Mouse (Mus musculus) C2C12 (cell line): ENCODE data around the gene Grid1. TPM values are rescaled to one million over a fixed set of nuclear protein-coding genes. Genes with fewer than 3 reads are reported as not detected.

Source experiments
- H3K27me3 ChIP-seq: one replicate; pipeline ENCODE4 v1.6.1; 2011; ENCODE audit not compliant: control insufficient read depth, insufficient read depth, insufficient read length
- H3K36me3 ChIP-seq: one replicate; pipeline ENCODE4 v1.6.1; 2011; ENCODE audit not compliant: control insufficient read depth, insufficient read depth
- H3K4me3 ChIP-seq: one replicate; pipeline ENCODE4 v1.5.1; 2011; ENCODE audit warnings: mild to moderate bottlenecking, control low read depth; ENCODE audit not compliant: poor library complexity, insufficient read depth, severe bottlenecking
- H3K79me2 ChIP-seq: one replicate; pipeline ENCODE4 v1.6.1; 2011; ENCODE audit not compliant: control insufficient read depth, insufficient read depth
- H3K79me3 ChIP-seq: one replicate; pipeline ENCODE4 v1.6.1; 2011; ENCODE audit warnings: low read depth, control low read depth
- H3ac ChIP-seq: one replicate; pipeline ENCODE3; 2011; ENCODE audit warnings: low read depth; ENCODE audit not compliant: control insufficient read depth, insufficient read length
- CEBPB ChIP-seq: IDR thresholded peaks from one replicate; pipeline ENCODE4 v1.6.1; 2011; ENCODE audit warnings: low read depth, mild to moderate bottlenecking, control low read depth, moderate library complexity
- CTCF ChIP-seq: IDR thresholded peaks from one replicate; pipeline ENCODE4 v1.5.1; 2011; ENCODE audit not compliant: control insufficient read depth, insufficient read depth, insufficient read length
- FOSL1 ChIP-seq: IDR thresholded peaks from one replicate; pipeline ENCODE4 v1.8.0; 2011; ENCODE audit warnings: mild to moderate bottlenecking, low read length; ENCODE audit not compliant: poor library complexity, insufficient read depth, severe bottlenecking
- MAX ChIP-seq: IDR thresholded peaks from one replicate; pipeline ENCODE4 v1.6.1; 2011; ENCODE audit warnings: mild to moderate bottlenecking, control low read depth
- MYOD1 ChIP-seq: IDR thresholded peaks from one replicate; pipeline ENCODE4 v1.6.1; 2011; ENCODE audit warnings: low read depth; ENCODE audit not compliant: control insufficient read depth, insufficient read length
- MYOG ChIP-seq: IDR thresholded peaks from one replicate; pipeline ENCODE4 v1.6.1; 2011; ENCODE audit not compliant: control insufficient read depth, insufficient read length; ENCODE audit errors: extremely low read depth
- USF1 ChIP-seq: IDR thresholded peaks from one replicate; pipeline ENCODE4 v1.6.1; 2011; ENCODE audit warnings: low read depth, mild to moderate bottlenecking, control low read depth, moderate library complexity
- long read RNA-seq, 2 experiments: library from polyadenylated mRNA; unstranded; transcript quantifications; one replicate each; pipeline ENCODE4 v2.0.0; 2019 to 2020
- polyA plus RNA-seq: library from polyadenylated mRNA; unstranded; fragments of >200 nt; fragmentation: generic; extraction: Trizol; gene quantifications from one replicate; pipeline ENCODE4 v1.2.1, GENCODE M21; 2012; ENCODE audit warnings: missing spikeins

Grid1 gene
- 0.04 TPM for polyA plus RNA-seq
- long read RNA-seq, experiment 1 = 0 reads
- long read RNA-seq, experiment 2, partial matches to known transcripts = 0 of 1 reads
- long read RNA-seq, experiment 2, other reads (novel, unspliced or antisense) = 1 of 1 reads

DNA sequence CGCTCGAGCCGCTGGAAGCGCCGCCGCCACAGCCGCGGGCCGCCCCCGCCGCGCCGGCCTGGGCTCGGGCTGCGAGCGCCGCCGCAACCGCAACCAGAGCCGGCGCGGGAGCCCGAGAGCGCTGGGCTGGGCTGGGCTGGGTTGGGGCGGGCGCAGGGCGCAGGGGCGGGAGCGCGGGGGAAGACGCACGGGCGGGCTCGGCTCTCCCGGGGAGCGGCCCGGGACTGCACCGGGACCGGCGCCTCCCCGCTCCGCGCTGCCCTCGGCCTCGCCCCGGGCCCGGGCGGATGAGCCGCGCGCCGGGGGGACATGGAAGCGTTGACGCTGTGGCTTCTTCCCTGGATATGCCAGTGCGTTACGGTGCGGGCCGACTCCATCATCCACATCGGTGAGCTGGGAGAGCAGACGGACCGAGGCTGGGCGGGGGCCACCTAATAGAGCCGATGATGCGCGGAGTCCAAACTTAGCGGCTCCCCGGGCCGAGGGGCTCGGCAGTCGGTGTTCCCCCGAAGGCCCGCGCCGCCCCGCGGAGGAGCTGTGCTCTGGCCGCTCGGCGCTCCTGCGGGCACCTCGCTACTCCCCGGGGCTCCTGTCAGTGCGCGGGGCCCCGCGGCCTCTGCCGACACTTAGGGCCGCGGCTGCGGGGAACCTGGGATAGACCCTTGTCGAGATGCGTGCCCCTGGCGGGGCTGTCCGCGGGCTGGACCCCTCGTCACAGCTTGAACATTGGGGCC lies at the start of gene Grid1:
TSS of gene Grid1 (plus strand) at position 190 of the 734 bp plus-strand sequence.
- Histone ChIP-seq H3K27me3 (peaks cover 64% of the 10 kb centered on the region), H3K79me3 (no peaks in the 10 kb centered on the region), H3K79me2 (no peaks in the 10 kb centered on the region), H3K36me3 (no peaks in the 10 kb centered on the region), H3ac (no peak within 1 kb of the TSS), H3K4me3 (no peak within 1 kb of the TSS)
- no peak for TF ChIP-seq MYOG
- TF ChIP-seq CEBPB = no peak
- TF ChIP-seq MAX = no peak
- no peak for TF ChIP-seq USF1
- TF ChIP-seq MYOD1 = no peak
- TF ChIP-seq FOSL1 = no peak
- TF ChIP-seq CTCF = no peak

DNA sequence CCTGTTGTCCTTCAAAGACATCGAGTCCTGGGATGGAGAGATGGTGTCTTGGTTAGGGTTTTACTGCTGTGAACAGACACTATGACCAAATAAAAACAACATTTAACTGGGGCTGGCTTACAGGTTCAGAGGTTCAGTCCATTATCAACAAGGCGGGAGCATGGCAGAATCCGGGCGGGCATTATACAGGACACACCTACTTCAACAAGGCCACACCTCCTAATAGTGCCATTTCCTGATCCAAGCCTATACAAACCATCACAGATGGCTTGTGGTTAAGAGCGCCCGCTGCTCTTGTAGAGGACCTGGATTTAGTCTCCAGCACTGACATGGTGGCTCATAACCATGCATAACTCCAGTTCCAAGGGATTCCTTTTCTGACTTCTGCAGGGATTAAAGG lies 49.4 kb upstream of the Grid1 start:
- Histone ChIP-seq H3K36me3 (no peaks in the 10 kb centered on the region), H3K27me3 (no peaks in the 10 kb centered on the region), H3K79me3 (no peaks in the 10 kb centered on the region), H3ac (no peak overlapping the region), H3K4me3 (no peak overlapping the region), H3K79me2 (no peaks in the 10 kb centered on the region)
- TF ChIP-seq FOSL1 = no peak

DNA sequence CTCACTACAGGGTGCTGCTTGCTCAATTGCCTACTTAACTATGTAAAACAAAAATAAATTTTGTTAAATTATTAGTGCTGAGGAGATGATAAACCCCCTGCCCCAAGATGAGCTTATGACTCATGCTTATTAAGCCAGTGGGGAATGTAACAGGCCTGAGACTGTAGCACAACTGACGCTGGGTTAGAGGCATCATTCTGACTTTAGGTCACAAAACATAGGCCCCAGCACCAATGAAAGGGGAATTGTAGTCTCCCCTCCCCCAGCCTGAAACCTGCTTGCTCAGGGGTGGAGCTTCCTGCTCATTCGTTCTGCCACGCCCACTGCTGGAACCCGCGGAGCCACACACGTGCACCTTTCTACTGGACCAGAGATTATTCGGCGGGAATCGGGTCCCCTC lies 48.3 kb upstream of the Grid1 start:
- TF ChIP-seq FOSL1 (no peak), CEBPB (no peak), USF1 (no peak), MYOG (no peak), MAX (no peak), MYOD1 (no peak), CTCF (no peak)
- Histone ChIP-seq H3K4me3 (no peak overlapping the region), H3K27me3 (no peaks in the 10 kb centered on the region), H3K79me2 (no peaks in the 10 kb centered on the region), H3K79me3 (no peaks in the 10 kb centered on the region), H3K36me3 (no peaks in the 10 kb centered on the region), H3ac (no peak overlapping the region)

DNA sequence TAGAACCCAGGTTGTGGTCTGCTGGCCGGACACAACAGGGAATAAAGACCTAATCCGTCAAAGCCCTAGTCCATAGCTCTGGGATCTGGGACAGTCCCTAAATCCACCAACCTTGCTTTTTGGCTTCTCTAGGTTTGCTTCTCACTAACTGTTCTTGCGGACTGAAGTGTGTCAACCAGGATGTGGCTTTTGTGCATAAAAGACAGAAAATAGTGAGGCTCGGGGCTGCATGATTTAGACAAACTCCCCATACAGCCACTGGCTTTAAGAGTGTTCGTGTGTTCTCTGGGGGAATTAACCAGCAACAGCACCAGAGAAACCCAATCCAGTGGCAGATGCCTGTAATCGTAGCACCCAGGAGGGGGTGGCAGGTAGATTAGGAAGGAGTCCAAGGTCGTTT lies 47.8 kb upstream of the Grid1 start:
- no peaks in the 10 kb centered on the region for H3K79me3 ChIP-seq
- no peaks in the 10 kb centered on the region for H3K36me3 ChIP-seq
- no peak overlapping the region for H3K4me3 ChIP-seq
- TF ChIP-seq MAX = no peak
- no peak for TF ChIP-seq CTCF
- TF ChIP-seq FOSL1 = no peak
- no peak for TF ChIP-seq CEBPB
- TF ChIP-seq MYOG = no peak
- TF ChIP-seq MYOD1 = no peak
- TF ChIP-seq USF1 = no peak
- H3K79me2 ChIP-seq = no peaks in the 10 kb centered on the region
- H3K27me3 ChIP-seq = no peaks in the 10 kb centered on the region
- no peak overlapping the region for H3ac ChIP-seq

DNA sequence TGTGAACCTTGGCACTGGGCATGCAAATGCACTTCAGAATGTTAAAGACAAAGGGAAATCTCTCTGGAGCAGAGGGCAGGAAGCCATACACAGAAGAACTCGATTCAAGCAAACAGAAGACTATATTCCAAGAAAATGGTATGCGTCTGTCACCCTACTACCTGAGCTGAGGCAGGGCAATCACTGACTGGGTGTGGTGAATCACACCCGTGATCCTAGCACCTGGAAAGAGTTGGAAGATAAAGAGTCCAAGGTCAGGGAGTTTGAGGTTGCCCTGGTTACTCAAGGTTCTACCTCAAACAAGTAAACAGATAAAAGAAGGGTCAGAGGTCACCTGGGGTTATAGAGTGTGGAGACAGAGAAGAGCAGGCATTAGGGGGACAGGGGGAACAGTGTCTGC lies 46.2 kb upstream of the Grid1 start:
- Histone ChIP-seq H3K79me2 (no peaks in the 10 kb centered on the region), H3ac (no peak overlapping the region), H3K4me3 (no peak overlapping the region), H3K27me3 (no peaks in the 10 kb centered on the region), H3K36me3 (no peaks in the 10 kb centered on the region), H3K79me3 (no peaks in the 10 kb centered on the region)
- no peak for TF ChIP-seq MYOD1
- TF ChIP-seq MYOG = no peak
- no peak for TF ChIP-seq USF1
- no peak for TF ChIP-seq MAX
- TF ChIP-seq CEBPB = no peak
- TF ChIP-seq FOSL1 = no peak
- TF ChIP-seq CTCF = no peak

DNA sequence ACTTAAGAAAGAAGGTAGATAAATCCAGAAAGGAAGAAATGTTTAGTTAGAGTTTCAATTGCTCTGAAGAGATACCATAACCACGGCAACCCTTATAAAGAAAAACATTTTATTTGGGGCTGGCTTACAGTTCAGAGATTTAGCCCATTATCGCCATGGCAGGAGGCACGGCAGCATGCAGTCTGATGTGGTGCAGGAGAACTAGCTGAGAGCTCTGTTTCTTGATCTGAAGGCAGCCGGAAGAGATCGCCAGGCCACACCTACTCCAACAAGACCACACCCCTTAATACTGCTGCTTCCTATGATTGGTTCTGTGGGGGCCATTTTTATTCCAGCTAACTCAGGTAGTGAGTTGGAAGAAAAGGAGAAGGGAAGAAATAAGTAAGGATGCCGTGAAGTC lies 45.7 kb upstream of the Grid1 start:
- H3K4me3 ChIP-seq = no peak overlapping the region
- H3K79me2 ChIP-seq = no peaks in the 10 kb centered on the region
- H3K36me3 ChIP-seq = no peaks in the 10 kb centered on the region
- H3K79me3 ChIP-seq = no peaks in the 10 kb centered on the region
- no peak overlapping the region for H3ac ChIP-seq
- TF ChIP-seq FOSL1 (no peak), USF1 (no peak), MAX (no peak), MYOD1 (no peak), CEBPB (no peak), MYOG (no peak)
- H3K27me3 ChIP-seq = no peaks in the 10 kb centered on the region
